8 mouse cellular contexts compared by ENCODE assay signal in the genomic region with DNA sequence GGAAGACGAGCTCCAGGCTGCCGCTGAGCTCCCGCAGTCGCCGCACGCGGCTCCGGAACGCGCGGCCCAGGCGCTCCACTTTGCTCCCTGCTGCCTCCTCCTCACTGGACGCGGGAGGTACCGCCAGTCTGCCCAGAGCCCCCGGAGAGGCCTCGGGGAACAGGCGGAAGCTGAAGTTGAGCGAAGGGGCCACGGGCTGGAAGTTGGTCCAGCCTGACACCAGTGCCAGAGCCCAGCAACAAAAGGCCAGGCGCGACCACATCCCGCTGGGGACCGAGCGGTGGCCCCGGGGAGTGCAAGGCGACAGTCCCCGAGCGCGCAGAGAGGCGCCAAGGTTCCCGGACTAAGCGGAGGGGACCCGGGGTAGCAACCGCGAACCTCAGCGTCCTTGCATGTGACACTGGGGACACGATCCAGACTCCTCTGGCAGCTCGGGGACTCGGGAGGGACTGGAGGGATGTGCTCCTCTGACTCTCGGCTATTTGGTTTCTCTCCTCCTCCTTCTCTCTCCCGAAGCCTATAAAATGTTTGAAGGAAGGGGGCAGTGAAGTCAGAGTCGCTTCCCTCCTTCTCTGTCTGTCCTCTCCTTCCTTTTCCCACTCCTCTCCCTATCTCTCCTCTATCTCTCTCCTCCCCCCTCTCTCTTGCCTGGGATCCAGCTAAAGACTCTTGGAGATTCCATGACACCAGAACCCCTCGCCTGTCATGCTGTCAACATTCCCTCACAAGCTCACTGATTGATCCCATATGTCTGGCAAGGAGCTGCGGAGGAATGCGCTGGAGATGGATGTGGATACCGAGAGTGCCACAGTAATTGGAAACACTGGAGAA. TPM values are rescaled to one million over a fixed set of nuclear protein-coding genes. Genes with fewer than 3 reads are reported as not detected.
DNase-seq lines count a peak whose midpoint lies in the region; ATAC-seq and TF ChIP-seq lines count a peak whose summit lies in the region.

A gene (minus strand): TSS at position 745 of the 831 bp plus-strand sequence.

- under 1% methylated on average over 47 of the region's 47 CpGs for WGBS in forebrain, embryonic 11.5 days

- DNase-seq in brain, embryonic 14.5 days (ENCODE audit: low read depth) = peak; percentile 53
- peak; percentile 69 for DNase-seq in forebrain, embryonic 11.5 days (ENCODE audit: low spot score)
- peak; percentile 12 for DNase-seq in heart, postnatal 25 days (ENCODE audit: low spot score)
- DNase-seq in layer of hippocampus, postnatal 36 days = peak; percentile 11 to 12
- peak; percentile 86 for DNase-seq in mesoderm, embryonic 11.5 days (ENCODE audit: low read depth, low spot score)
- peak; percentile 44 for DNase-seq in urinary bladder, adult 2 months (ENCODE audit: low spot score)

- TF ChIP-seq POLR2A in brain, embryonic 14.5 days (IDR thresholded peaks at IDR 0.05; ENCODE audit: borderline replicate concordance, extremely low read depth, insufficient read depth, insufficient read length, poor library complexity, severe bottlenecking) = no peak

- no peak for ATAC-seq in erythroblast, adult 5-6 weeks (replicated peaks; ENCODE audit: low FRiP score, poor library complexity, severe bottlenecking)
- ATAC-seq in forebrain, embryonic 11.5 days (replicated peaks; ENCODE audit: low FRiP score) = peak; percentile 64

- H3K4me3 ChIP-seq in erythroblast, embryonic 14.5 days (replicated peaks) = peak within 1 kb of the TSS; percentile 24
- H3K4me3 ChIP-seq in forebrain, embryonic 11.5 days (ENCODE audit: low read depth, low read length) = peak within 1 kb of the TSS; percentile 45

- no peak within 1 kb of the TSS for H3K27ac ChIP-seq in forebrain, embryonic 11.5 days (ENCODE audit: low read depth, low read length)

- H3K9ac ChIP-seq in forebrain, embryonic 11.5 days (ENCODE audit: low read length) = peak within 1 kb of the TSS; percentile 53

- TF ChIP-seq CTCF in brain, embryonic 14.5 days (IDR thresholded peaks at IDR 0.05; ENCODE audit: borderline replicate concordance, extremely low read depth, insufficient read depth, insufficient read length) = no peak

- H3K4me2 ChIP-seq in forebrain, embryonic 11.5 days (ENCODE audit: low read depth, low read length, severe bottlenecking) = peak within 1 kb of the TSS; percentile 94

- H3K36me3 ChIP-seq in erythroblast, embryonic 14.5 days (ENCODE audit: control insufficient read depth) = no peaks in the 10 kb centered on the region
- H3K36me3 ChIP-seq in forebrain, embryonic 11.5 days (ENCODE audit: control insufficient read depth, insufficient read depth, low read length) = no peaks in the 10 kb centered on the region

- peaks cover 20% of the 10 kb centered on the region for H3K27me3 ChIP-seq in erythroblast, embryonic 14.5 days (ENCODE audit: control insufficient read depth)
- H3K27me3 ChIP-seq in forebrain, embryonic 11.5 days (ENCODE audit: control insufficient read depth, insufficient read depth, low read length) = peaks cover 15% of the 10 kb centered on the region

- no peaks in the 10 kb centered on the region for H3K9me3 ChIP-seq in erythroblast, embryonic 14.5 days (ENCODE audit: control insufficient read depth, low read length)
- H3K9me3 ChIP-seq in forebrain, embryonic 11.5 days (ENCODE audit: control insufficient read depth, low read length) = no peaks in the 10 kb centered on the region

- no peaks in the 10 kb centered on the region for H3K4me1 ChIP-seq in erythroblast, embryonic 14.5 days (ENCODE audit: control insufficient read depth)
- H3K4me1 ChIP-seq in forebrain, embryonic 11.5 days (replicated peaks; ENCODE audit: control insufficient read depth, insufficient read depth, low read length) = no peaks in the 10 kb centered on the region; the same call in 1 of the 2 replicates

- intact Hi-C loops in heart, postnatal 25 days (cut with DNase I) = no loop called here

RNA-seq across cellular contexts. Expression of the gene that starts here (rescaled TPM):
- under 0.01 TPM in 1 of 2 replicates, not detected in the other for polyA plus RNA-seq in erythroblast, embryonic 14.5 days (2012)
- 0.42 TPM in 1 of 2 replicates, not detected in the other for total RNA-seq in erythroblast, adult 5-6 weeks (2015; ENCODE audit: low replicate concordance)
- not detected in 2 replicates for total RNA-seq in erythroblast, adult 5-6 weeks (2017; ENCODE audit: low replicate concordance)
- 1.1 and 2.3 TPM in 2 replicates for polyA plus RNA-seq in brain, embryonic 14.5 days (2012; rRNA removed)
- polyA plus RNA-seq in forebrain, embryonic 11.5 days (2014; fragmentation: Nextera tagmentation; extraction: Ambion mirVana) = 2.8 and 3.6 TPM in 2 replicates
- total RNA-seq in heart, postnatal 25 days (2021) = 1 to 10 TPM; 5.6 to 6.3 TPM
- under 1 TPM; 0.67 to 0.88 TPM for total RNA-seq in layer of hippocampus, postnatal 36 days (2021)
- polyA plus RNA-seq in urinary bladder, adult 2 months (2012; rRNA removed) = 27.4 and 31.3 TPM in 2 replicates

Comparison
In these comparisons a context has a peak if more than half of its experiments do, and no peak if none do; other contexts are left out.
1. Peak in DNase-seq in layer of hippocampus, postnatal 36 days; RNA of the gene not detected or under 1 TPM.
2. DNase-seq: peak in every context shown above with its lines; median percentile 86 in mesoderm, embryonic 11.5 days; 69 in forebrain, embryonic 11.5 days; 53 in brain, embryonic 14.5 days; 44 in urinary bladder, adult 2 months; 12 in heart, postnatal 25 days; 12 in layer of hippocampus, postnatal 36 days.